Mouse (Mus musculus) cerebellum, adult 18-20 months (tissue): ENCODE results near the gene Zfp526.
A peak's percentile ranks its signal among the peaks of the same experiment; 100 is the strongest.
"Not testable (repeated sequence)": the region's sequence is repeated elsewhere in the genome, so short reads cannot be mapped to it uniquely, and the experiment has no call there.

ENCODE experiments used
- DNase-seq, 2 experiments: peaks; one replicate each; pipeline ENCODE4 v3.0.0; 2021

Gene Zfp526

DNA sequence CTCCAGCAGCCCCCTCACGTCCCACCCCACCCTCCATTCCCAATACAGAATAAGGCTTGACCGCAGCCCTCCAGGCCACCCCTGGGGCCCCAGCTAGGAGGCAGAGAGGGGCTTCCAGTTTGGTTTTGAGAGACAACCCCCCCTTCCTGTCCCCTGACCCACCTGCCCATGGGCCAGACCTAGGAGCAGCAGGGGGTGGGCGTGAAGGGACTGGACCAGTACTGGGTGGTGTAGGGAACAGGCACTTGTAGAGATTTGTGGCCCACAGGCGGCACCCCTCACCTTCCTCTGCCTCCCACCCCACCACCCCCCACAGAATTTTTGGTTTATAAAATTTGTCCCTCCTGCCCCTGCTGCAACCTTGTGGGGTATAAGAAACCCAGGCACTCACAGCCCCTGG lies 22.1 kb downstream of the Zfp526 start:
- no peak for DNase-seq

DNA sequence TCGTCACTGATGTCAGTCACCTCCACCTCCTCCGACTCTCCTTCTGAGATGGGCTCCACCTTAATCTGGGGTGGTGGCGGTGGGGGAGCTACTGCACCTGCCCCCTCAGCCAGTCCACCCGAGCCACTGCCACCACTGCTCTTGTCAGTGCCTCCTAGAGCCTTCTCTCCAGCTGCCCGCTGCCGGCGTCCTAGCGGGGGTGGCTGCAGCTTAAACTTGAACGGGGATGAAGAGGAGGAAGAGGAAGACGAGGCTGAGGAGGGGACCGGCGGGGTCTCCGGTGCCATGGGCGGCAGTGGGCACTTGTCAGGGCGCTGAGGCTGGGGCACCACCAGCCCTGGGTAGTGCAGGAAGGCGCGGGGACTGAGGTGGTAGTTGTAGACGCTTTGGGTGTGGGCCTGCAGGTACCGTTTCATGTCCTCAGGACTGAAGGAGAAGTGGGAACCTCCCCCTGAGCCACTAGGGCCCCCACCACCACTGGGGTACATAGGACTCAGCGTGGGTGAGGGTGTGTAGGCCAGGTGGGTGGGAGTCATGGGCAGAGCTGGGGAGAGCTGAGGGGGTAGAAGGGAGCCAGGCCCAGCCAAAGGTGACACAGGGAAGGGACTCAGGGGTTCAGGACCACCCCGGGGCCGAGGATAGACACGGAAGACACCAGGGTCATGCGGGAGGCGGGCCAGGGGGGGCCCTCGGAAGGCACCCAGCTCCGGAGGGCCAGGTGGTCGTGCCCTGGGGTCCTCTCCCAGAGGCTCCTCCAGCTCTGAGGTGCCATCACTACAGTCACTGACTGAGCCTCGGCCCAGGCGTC lies 23.5 kb downstream of the Zfp526 start:
- DNase-seq = no peak

DNA sequence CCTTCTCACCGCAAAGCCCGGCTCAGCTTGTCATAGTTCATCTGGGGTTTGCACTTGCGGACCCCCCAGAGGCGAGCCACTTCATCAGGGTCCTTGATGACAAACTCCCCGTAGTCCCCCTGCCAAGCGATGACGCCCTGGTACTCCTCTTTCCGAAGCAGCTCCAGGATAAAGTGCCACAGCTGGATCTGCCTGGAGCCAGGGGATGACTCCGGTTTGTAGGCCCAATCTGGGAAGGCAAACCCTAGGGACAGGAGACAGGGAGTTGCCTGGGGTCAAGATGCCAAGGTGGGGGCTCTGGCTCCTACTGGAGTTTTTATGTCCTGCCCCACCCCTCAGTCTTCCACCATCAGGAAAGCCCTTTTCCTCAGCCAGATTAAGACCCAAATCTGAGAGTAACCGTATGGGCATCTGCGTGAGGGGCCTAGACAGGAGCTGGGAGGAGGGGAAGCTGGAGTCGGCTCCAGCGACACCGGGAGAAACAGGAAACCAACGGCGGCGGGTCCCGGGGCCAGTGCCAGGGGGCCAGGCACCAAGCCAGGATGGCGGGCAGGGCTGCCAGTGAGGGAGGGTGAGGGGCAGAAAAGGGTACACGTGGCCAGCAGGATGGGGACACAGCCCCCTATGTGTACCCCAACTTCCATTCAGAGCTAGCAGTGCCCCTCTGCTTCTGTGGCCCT lies 25.0 kb downstream of the Zfp526 start:
- DNase-seq = peak in 1 of 2 experiments; percentile 54

DNA sequence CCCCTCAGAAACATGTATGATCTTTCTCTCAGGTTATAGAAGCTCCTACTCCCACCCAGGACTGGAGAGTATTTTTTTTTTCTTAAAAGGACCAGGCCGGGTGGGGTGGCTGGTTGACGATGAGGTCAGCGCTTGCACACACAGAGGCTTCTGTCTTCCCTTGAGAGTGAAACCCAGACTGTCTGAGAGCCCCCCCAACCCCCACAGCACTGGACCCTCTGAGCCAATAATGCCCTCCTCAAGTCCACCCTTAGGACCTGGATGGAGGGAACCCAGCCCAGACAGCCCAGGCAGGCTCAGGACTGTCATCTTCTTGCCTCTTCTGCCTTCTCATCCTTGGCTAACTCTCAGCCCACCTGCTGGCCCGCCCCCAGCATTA lies 25.5 kb downstream of the Zfp526 start:
- no peak for DNase-seq

DNA sequence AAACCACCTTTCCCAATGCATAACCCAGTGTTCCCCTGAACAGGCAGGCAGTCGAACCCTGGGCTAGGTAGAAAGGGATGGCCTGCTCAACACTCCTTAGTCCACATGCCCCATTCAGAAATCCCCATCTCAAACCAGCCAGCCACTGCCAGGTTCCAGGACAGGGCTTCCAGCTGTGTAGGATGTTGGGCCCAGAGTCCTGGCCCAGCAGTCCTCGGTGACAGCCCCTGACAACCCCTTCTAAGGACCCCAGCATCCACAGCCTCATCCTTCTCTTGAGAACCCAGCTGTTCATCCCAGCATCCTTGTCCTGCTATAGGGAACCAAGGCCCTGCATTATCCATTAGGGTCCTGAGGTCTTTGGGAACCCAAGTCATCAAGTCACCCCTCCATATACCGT lies 26.3 kb downstream of the Zfp526 start:
- no peak for DNase-seq

DNA sequence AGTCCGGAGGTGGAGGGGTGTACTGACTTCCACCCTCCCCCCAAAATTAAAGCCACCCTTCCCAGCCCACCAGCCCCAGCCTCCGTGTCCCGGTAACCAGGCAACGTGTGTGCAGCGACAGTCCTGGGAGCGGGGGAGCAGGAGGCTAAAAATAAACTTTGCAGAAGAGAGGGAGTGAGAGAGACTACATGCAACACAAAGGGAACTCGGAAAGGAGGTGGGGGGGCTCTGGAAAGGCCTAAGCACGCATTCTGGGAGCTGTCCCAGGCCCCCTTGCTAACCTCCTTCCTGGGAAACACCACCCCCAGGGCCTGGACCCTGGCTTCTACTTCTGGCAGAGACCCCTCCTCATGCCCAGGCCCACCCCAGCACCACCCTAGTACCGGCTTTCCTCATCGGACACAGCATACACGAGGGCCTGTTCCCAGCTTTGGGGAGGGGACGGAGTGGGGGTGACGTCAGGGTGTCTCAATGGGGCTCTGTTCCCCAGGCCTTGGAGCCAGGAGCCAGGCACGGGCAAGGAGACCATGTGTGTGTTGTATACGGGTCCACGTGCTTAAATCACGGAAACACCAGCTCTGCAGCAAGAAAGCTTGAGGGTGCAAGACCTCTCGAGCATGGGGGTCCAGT lies 26.9 kb downstream of the Zfp526 start:
- DNase-seq = peak; percentile 51 to 52

DNA sequence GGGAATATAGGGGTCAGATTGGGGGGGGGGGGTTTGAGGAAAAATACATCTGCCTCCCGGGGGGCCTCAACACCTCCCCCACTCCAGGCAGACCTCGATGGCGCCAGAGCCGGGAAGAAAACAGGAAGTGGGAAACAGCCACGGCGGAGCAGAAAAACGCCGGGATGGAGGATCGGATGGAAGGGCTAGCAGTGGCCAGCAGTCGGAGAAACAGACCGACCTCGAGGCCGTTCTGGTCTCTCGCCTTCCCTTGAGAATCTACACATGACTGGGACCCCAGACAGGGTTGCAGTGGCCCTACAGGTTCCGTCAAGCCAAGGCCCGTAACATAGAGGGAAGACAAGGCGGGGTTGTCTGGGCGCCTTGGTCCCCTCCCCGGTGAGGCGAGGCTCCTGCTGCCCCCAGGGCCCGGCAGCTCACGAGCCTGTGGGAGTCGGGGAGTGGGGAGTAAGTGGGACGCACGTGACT lies 27.7 kb downstream of the Zfp526 start:
- DNase-seq = no peak

DNA sequence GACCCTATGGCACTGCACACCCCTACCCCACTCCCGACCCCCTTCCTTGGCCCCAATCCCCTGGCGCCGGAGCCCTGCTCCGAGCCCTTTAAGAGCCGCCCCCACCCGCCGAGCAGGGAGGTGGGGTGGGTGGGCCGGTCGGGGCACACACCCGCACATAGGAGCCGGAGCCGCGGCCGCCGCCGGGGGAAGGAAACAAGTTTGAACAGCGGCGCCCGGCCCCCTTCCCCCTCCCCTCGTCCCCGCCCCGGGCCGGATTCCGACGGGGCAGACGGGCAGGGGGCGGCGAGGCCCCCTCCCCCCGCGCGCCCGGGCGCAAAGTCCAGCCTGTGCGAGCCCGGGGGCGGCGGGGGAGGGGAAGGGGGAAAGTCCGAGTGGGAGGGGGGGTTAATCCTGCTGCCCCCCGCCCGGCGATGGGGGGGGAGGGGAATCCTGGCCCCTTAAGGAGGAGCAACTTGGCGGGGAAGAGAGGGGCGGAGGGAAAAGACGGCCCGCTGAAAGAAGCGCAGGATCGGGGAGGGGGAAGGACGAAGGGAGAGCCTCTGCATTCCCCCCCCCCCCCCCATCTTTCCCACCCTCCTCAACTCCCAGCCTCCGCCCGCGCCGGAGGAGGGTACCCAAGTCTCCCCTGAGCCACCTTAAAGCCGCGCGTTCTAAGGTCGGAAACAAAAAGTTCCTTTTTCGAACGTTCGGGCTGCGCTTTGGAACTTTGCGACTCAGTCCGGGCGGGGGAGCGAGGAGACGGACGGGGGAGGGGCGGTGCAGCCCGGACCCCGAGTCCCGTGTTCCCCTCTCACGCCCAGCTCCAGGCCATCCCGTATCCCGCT lies 28.3 kb downstream of the Zfp526 start:
- DNase-seq = peak; percentile 56 to 68

DNA sequence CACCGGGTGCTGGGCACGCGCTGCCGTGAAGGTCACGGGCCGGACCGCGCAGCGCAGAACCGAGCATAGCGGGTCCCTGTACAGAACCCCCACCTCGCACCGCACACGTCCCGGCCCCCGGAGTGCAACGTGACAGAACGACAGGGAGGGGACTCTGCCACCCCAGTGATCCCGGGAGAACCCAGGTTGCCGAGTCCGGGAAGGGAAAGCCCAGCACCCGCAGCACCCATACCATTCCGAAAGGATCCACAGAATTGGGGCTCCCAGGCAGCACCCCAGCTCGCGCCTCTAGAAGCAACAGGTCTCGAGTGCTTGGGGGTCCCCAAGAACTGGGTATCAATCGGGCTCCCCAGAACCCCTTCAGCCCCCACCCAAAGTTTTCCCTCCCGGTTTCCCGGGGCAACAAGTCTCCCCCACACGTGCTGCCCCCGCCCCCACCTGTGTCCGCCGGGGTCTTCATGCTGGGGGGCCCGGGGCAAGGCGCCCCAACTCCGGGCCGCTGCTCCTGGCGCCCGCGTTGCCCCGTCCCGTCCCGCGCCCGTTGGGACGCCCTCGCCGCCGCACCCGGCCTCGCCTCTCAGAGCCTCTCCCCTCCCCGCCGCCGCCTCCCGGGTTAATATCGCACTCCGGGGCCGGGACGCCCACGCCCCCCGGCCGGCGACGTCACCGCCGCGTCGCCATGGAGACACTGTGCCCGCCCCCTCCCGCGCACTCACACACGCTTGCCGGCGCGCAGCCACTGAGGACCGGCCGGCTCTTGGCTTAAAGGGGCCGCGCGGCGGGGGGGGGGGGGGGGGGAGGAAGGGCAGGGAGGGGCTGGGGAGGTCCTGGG lies 29.1 kb downstream of the Zfp526 start, which contains the start of gene Erf:
Gene Erf (minus strand): TSS at position 621 of the 832 bp plus-strand sequence.
- DNase-seq = peak; percentile 85 to 94

DNA sequence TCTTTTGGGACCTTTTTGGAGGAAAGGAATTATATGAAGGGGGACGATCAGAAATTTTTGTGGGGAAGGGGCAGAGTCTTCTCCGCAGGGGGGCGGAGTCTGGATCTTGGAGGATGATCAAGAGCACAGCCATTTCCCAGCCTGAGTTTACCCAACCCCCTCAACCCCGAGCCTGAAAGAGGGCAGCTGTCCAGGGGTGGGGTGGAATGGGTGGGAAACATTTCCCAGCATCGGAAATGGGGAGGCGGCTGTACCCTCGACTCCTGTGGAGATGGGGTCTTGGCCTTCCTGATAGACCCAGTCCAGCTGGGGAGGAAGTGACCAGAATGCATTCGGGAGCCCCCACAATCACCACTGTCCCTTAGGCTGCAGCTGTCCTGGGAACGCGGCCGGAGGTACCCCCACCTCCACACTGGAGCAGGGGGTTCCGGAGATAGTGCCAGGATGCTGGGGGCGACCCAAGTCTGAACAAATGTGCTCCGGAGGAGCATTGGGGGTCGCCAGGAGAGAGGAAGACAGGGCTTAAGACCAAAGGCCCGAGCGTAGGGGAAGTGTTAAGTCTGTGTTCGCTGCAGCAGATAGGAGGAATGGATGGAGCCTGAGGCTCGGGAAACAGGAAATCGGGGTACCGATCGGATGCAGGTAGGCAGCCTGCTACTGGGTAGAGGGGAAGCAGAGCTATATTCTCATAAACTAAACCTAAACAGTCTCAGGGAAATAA lies 30.0 kb downstream of the Zfp526 start:
- peak; percentile 49 to 68 for DNase-seq

DNA sequence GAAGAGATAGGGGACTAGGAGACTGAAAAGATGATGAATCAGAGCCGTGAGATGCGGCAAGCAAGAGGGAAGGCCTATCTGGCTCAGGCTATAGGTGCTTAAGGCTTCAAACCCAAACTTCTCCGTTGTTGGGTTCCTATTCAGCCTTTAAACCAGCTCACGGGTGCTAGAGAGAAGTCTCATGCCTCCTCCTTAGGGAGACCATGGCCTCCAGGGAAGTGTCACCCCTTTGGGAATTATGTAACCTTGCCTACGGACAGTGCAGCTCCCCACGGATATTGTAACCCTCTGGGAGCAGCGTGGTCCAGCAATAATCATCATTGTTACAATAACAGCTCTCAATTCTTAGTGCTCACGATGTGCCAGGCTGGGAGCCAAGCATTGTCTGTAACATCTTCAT lies 30.6 kb downstream of the Zfp526 start:
- DNase-seq = peak; percentile 31 to 56

DNA sequence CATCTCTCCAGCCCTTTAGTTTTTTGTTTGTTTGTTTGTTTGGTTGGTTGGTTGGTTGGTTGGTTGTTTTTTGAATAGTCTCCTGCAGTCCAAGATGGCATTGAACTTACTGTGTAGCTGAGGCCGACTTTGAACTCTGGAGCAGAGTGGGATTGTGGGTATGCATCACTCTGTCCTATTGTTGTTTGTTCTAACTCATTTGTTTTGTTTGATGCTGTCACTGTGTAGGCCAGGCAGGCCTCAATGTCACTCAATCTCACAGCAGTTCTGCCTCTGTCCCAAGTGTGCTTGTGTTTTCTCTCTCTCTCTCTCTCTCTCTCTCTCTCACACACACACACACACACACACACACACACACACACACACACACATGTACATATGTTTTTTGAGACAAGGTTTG lies 40.7 kb downstream of the Zfp526 start:
- no peak for DNase-seq

DNA sequence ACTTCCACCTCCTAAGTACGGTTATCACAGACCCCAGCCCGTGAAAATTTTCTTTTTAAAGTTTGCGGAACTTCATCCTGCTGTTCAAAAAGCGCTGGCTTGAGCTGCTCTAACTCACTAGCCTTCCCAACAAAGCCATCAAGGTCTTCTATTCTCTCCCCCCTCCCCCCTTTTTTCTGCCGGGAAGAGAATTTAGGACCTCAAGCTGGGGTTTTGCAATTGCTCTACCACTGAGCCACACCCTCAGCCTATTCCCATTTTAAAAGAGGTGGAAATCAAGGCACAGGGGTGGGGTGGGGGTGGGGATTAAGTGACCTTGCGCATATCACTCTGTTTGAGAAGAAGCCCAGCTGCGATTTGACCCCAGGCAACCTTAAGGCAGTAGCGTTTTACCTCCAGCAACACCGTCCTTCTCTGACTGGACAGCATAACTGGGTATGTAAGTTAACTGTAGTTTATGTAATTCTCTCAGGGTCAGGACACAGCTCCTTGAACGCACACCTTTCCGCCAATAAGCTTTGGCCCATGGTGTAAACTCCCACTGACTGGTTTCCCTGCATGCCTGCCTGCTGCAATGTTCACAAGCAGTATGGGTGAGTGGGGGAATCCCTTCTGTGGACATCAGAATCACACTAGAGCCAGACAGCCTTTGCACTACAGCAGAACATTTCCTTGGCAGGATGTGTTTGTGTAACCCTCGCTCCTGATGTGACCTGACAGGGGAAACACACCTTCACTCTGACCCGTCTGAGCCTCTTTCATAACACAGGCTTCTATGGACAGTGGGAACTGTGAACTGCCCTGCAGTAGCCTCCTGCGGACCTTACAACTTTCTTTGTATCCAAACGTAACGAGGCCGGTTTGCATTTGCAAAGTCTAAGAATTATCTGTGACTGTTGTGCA lies 43.0 kb downstream of the Zfp526 start:
- DNase-seq = no peak

DNA sequence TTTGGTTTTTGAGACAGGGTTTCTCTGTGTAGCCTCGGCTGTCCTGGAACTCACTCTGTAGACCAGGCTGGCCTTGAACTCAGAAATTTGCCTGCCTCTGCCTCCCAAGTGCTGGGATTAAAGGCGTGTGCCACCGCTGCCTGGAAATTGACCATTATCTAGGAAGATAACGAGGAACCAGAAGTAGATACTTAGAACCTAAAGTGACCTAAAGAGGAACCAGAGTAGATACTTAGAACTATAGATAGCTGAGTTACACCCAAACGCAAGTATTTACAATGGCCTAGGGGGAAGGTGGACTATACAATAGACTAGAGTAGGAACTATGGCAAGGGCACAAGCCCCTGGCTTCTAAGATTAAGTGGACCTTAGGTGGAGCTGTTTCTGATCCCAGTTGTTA lies 44.5 kb downstream of the Zfp526 start:
- DNase-seq = not testable (repeated sequence)

DNA sequence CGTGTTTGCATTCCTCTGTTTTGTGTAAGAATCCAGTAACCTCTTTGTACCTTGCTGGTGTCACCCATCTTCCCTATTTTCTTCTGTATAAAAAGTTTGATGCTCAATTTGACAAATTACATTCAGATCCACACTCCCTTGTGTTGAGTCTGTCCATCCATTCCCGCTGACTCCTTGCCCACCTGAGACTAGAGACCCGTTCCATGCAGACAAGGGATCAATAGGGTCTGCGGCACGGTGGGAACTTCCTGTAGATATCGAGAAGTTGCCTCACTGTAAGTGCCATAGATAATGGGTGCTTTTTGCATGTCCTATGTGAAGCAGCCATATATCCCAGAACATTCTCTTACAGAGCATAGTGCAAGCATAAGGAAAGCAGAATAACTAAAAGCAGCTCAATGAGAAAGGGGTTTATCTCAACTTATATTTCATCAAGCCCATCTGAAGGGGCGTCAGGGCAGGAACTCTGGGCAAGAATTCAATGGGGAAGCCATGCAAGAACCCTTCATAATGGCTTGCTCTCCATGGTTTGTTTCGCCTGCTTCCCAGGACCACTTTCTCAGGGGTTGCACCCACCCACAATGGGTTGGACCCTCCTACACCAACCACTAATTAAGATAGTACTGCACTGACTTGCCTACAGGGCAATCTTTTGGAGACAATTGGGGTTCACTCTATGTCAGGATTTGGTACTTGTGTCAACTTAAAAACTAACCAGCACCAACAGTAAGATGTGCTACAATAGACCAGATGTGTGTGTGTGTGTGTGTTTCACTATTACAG lies 45.1 kb downstream of the Zfp526 start:
- peak in 1 of 2 experiments; percentile 20 for DNase-seq

DNA sequence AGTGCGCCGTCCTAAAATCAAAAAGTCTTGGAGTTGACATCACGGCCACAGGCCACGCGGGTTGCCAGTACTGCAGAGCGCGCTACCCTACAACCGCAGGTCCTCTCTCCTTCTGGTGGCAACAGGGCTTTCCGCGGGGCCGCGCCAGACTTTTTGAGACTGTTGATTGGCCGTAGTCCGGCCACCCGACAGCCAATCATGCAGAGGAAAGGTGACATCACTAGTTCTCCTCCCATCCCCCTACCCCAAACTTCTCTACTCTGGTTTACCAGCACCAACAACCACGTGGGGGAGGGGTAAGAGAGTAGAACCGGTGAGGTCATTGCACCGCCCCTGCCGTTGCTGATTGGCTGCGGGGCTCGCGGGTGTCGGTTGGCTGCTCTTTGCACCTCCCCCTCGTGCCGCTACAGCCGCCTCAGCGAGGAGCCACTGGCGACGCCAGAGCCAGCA lies 46.1 kb downstream of the Zfp526 start, which contains the start of gene Cic:
Gene Cic (plus strand): TSS at position 404 of the 450 bp plus-strand sequence.
- peak; percentile 98 to 100 for DNase-seq

DNA sequence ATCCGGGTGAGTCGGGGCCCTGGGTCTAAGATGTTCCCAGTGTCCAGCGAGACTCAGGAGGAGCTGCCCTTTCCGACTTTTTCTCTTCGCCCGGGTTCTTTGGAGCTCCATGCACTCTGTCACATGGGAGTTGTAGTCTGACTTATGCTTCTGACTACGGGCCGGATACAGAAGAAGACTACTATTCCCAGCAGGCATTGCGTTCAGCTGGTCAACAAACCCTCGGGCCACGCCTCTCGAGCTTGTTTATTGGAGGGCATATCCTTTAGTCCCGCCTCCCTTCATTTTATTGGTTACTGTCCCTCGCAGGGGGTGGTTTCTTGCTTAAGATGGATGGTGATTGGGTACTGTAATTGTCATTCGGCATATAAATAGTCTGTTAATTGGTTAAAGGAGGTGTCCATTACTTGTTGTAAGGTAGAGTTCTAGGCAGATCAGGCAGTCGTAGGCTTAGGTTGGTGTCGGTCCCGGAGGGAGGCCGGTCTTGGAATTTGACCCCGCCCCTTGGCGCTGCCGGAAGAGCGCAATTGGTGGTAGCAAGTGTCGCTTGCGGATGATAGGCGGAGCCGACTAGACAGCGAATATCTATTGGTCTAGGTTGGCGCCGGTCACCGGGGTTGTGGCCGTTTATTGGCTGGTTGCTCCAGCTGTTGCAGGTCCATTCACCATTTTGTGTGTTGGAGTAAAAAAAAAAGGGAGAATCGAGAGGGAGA lies 46.7 kb downstream of the Zfp526 start:
- DNase-seq = peak; percentile 99 to 100

DNA sequence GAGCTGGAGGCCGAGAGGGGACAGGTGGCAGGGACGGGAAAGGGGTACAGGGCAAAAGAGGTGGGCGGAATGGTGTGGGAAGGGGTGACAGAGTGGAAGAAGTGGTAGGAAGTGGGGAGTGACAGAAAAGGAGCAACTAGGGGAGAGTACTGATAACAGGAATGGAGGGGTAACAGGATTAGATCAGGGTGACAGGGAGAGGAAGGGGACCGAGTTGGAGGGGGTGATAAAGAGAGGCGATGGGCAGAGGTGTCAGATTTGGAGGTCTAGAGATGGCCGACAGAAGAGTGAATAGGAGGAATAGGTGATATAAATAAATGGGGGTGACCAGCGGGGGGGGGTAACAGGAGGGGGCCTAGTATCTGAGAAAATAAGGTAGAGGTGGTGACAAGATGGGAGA lies 47.4 kb downstream of the Zfp526 start:
- no peak for DNase-seq
